Mouse (Mus musculus): ENCODE measurements around the gene Eci1. TPM values are rescaled to one million over a fixed set of nuclear protein-coding genes. Genes with fewer than 3 reads are reported as not detected.

Gene Eci1
- polyA plus RNA-seq, 1 experiment: 46.4 TPM

DNA sequence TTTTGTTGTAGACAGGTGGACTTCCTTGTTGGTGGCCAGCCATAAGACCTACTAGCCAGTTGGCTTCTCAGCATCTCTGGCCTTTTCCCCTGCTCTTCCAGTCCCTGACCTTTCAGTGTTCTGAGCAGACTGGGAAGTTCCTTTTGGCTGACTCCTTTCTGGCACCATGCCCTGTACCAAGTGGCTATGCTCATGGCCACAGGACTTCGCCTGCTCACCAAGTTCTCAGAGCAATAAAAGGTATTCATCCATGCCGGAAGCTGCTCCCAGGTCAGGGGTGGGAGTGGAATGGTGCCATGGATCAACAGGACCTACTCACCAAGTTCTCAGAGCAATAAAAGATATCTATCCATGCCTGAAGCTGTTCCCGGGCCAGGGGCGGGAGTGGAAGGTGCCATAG, 46.1 kb downstream of the Eci1 start:
- H3K9me3 ChIP-seq (replicated peaks; ENCODE audit: control insufficient read depth, insufficient read depth, low read length, poor library complexity, severe bottlenecking): no peaks in the 10 kb centered on the region
- H3K4me1 ChIP-seq (ENCODE audit: control insufficient read depth, insufficient read depth, low read length): peaks cover 1% of the 10 kb centered on the region
- no peak overlapping the region for H3K27ac ChIP-seq (ENCODE audit: insufficient read depth, low read length)
- H3K9ac ChIP-seq (ENCODE audit: low read depth, poor library complexity, severe bottlenecking): no peak overlapping the region
- H3K36me3 ChIP-seq (ENCODE audit: control insufficient read depth, insufficient read depth, low read length, poor library complexity, severe bottlenecking): peaks cover 5% of the 10 kb centered on the region; the same call in 1 of the 2 replicates
- TF ChIP-seq CTCF (IDR thresholded peaks at IDR 0.05; ENCODE audit: low read depth, low read length) (no peak), POLR2A (IDR thresholded peaks at IDR 0.05; ENCODE audit: insufficient read depth, low read length) (no peak), EP300 (IDR thresholded peaks at IDR 0.05; ENCODE audit: insufficient read depth, low read depth, low read length) (no peak)
- no peak overlapping the region for H3K4me3 ChIP-seq (ENCODE audit: low read depth, low read length)
- no peaks in the 10 kb centered on the region for H3K27me3 ChIP-seq (ENCODE audit: control insufficient read depth, insufficient read depth, low read length, poor library complexity, severe bottlenecking)

DNA sequence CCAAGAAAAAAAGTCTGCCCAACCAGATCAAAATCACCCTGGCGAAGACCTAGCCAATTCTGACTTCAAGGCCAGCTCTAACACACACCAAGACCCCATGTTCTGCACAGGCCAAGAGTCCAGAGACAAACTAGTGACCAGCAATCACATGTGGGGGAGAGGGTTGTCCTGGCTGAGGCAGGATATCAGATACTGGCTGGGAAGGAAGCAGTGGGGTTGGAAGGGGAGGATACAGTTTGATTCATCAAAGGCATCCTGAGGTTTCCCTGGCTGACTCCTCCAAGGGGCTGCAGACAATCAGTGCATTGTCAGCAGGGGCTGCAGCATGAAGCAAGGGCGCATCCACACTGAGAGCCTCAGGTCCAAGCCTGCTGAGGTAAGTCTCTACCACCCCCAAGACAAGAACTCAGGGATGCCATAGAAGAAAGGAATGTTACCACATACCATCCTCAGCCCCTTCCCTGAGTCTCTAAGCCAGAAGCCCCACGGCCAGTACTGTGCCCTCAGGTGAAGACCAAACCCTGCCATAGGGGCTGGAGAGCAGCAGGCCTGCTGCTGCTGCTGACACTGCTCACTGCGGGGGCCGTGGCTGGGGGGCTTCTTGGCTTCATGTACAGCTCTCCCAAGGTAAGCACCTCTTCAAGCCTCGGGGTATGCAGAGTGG, 47.3 kb downstream of the Eci1 start, which contains the start of gene Bricd5:
Bricd5 (plus strand) TSS at position 273 of the 664 bp plus-strand sequence.
- peaks cover 5% of the 10 kb centered on the region; the same call in 1 of the 2 replicates for H3K36me3 ChIP-seq (ENCODE audit: control insufficient read depth, insufficient read depth, low read length, poor library complexity, severe bottlenecking)
- H3K9me3 ChIP-seq (replicated peaks; ENCODE audit: control insufficient read depth, insufficient read depth, low read length, poor library complexity, severe bottlenecking): no peaks in the 10 kb centered on the region
- peaks cover 1% of the 10 kb centered on the region for H3K4me1 ChIP-seq (ENCODE audit: control insufficient read depth, insufficient read depth, low read length)
- TF ChIP-seq EP300 (IDR thresholded peaks at IDR 0.05; ENCODE audit: insufficient read depth, low read depth, low read length) (no peak), CTCF (IDR thresholded peaks at IDR 0.05; ENCODE audit: low read depth, low read length) (no peak), POLR2A (IDR thresholded peaks at IDR 0.05; ENCODE audit: insufficient read depth, low read length) (no peak)
- no peak within 1 kb of the TSS for H3K27ac ChIP-seq (ENCODE audit: insufficient read depth, low read length)
- H3K27me3 ChIP-seq (ENCODE audit: control insufficient read depth, insufficient read depth, low read length, poor library complexity, severe bottlenecking): no peaks in the 10 kb centered on the region
- no peak within 1 kb of the TSS for H3K4me3 ChIP-seq (ENCODE audit: low read depth, low read length)
- no peak within 1 kb of the TSS for H3K9ac ChIP-seq (ENCODE audit: low read depth, poor library complexity, severe bottlenecking)

DNA sequence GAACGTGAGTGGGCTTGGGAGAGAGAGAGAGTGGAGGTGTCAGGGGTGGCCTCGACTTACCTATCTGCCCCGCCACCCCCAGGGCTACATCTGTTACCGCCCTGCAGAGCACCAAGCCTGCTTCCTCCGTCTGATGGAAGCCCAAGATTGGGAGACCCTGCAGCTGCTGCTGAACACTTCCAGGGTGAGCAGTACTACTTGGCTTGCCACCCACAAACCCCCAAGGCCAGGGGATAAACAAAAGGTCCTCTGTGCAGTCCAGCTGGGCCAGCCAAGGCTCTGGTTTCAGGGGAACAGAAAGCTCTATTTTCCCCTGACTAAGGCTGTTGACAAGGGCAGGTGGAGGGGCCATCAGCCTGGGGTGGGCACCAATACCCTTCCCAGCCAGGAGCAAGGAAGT, 48.1 kb downstream of the Eci1 start:
- Histone ChIP-seq H3K9ac (ENCODE audit: low read depth, poor library complexity, severe bottlenecking) (no peak overlapping the region), H3K4me3 (ENCODE audit: low read depth, low read length) (no peak overlapping the region), H3K9me3 (replicated peaks; ENCODE audit: control insufficient read depth, insufficient read depth, low read length, poor library complexity, severe bottlenecking) (no peaks in the 10 kb centered on the region), H3K4me1 (ENCODE audit: control insufficient read depth, insufficient read depth, low read length) (peaks cover 1% of the 10 kb centered on the region), H3K36me3 (ENCODE audit: control insufficient read depth, insufficient read depth, low read length, poor library complexity, severe bottlenecking) (peaks cover 5% of the 10 kb centered on the region; the same call in 1 of the 2 replicates), H3K27ac (ENCODE audit: insufficient read depth, low read length) (no peak overlapping the region), H3K27me3 (ENCODE audit: control insufficient read depth, insufficient read depth, low read length, poor library complexity, severe bottlenecking) (no peaks in the 10 kb centered on the region)
- TF ChIP-seq EP300 (IDR thresholded peaks at IDR 0.05; ENCODE audit: insufficient read depth, low read depth, low read length): no peak
- no peak for TF ChIP-seq CTCF (IDR thresholded peaks at IDR 0.05; ENCODE audit: low read depth, low read length)
- TF ChIP-seq POLR2A (IDR thresholded peaks at IDR 0.05; ENCODE audit: insufficient read depth, low read length): no peak

DNA sequence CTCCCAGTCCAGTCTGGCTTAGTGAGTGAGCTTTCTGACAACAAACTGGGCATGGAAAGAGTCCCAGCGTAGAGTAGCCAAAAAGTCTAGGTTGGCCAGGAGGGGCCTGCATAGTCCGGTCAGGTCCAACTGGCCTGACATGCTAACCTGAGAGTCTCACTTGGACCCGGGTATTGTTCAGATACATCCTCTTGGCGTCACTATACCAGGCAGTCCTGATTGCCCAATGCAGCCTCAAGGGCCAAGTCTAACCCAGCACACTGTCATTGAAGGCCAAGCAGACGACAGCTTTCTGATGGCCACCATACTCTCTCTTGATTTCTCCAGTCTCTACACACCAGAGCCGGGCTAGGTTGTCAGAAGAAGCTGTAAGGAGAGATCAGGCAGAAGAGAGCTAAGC, 49.1 kb downstream of the Eci1 start:
- no peak overlapping the region for H3K27ac ChIP-seq (ENCODE audit: insufficient read depth, low read length)
- no peak overlapping the region for H3K9ac ChIP-seq (ENCODE audit: low read depth, poor library complexity, severe bottlenecking)
- no peaks in the 10 kb centered on the region for H3K9me3 ChIP-seq (replicated peaks; ENCODE audit: control insufficient read depth, insufficient read depth, low read length, poor library complexity, severe bottlenecking)
- TF ChIP-seq CTCF (IDR thresholded peaks at IDR 0.05; ENCODE audit: low read depth, low read length): no peak
- no peak for TF ChIP-seq EP300 (IDR thresholded peaks at IDR 0.05; ENCODE audit: insufficient read depth, low read depth, low read length)
- TF ChIP-seq POLR2A (IDR thresholded peaks at IDR 0.05; ENCODE audit: insufficient read depth, low read length): no peak
- H3K4me3 ChIP-seq (ENCODE audit: low read depth, low read length): no peak overlapping the region
- peaks cover 5% of the 10 kb centered on the region; the same call in 1 of the 2 replicates for H3K36me3 ChIP-seq (ENCODE audit: control insufficient read depth, insufficient read depth, low read length, poor library complexity, severe bottlenecking)
- H3K27me3 ChIP-seq (ENCODE audit: control insufficient read depth, insufficient read depth, low read length, poor library complexity, severe bottlenecking): no peaks in the 10 kb centered on the region
- H3K4me1 ChIP-seq (ENCODE audit: control insufficient read depth, insufficient read depth, low read length): peaks cover 3% of the 10 kb centered on the region

DNA sequence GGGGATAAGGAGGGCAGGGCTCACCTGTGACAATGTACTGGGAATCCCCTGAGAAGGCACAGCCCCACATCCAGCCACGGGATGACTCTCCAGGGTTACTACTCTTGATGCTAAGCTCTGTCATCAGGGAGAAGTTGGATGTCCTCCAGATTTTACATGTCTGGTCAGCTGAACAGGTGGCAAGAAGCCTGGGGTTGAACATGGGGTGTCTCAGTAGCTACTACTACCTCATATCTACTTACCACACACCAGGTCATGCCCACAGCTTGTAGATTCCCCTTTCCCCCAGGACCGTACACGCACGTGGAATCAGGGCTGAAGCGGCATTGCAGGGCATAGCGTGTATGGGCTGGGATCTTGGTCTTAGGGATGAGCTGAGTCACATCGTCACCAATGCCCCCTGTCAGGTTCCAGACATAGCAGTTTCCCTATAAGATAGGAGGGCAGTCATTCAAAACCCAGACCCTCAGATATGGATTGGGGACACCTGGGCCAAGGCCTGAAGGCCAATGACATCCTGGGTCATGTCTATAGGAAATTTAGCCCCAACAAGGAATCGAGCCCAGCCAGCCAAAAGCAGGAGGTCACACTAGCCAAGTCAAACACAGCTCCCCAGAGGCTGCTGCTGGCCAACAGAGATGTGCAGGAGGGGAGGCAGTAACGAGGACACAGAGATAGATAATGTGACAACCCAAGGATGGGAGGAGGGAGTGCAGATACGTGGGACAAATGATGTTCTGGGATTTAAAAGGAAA, 49.8 kb downstream of the Eci1 start:
- no peak overlapping the region for H3K27ac ChIP-seq (ENCODE audit: insufficient read depth, low read length)
- H3K36me3 ChIP-seq (ENCODE audit: control insufficient read depth, insufficient read depth, low read length, poor library complexity, severe bottlenecking): peaks cover 5% of the 10 kb centered on the region; the same call in 1 of the 2 replicates
- no peaks in the 10 kb centered on the region for H3K27me3 ChIP-seq (ENCODE audit: control insufficient read depth, insufficient read depth, low read length, poor library complexity, severe bottlenecking)
- no peaks in the 10 kb centered on the region for H3K9me3 ChIP-seq (replicated peaks; ENCODE audit: control insufficient read depth, insufficient read depth, low read length, poor library complexity, severe bottlenecking)
- H3K4me1 ChIP-seq (ENCODE audit: control insufficient read depth, insufficient read depth, low read length): peaks cover 3% of the 10 kb centered on the region
- H3K9ac ChIP-seq (ENCODE audit: low read depth, poor library complexity, severe bottlenecking): no peak overlapping the region
- TF ChIP-seq EP300 (IDR thresholded peaks at IDR 0.05; ENCODE audit: insufficient read depth, low read depth, low read length) (no peak), POLR2A (IDR thresholded peaks at IDR 0.05; ENCODE audit: insufficient read depth, low read length) (no peak)
- no peak overlapping the region for H3K4me3 ChIP-seq (ENCODE audit: low read depth, low read length)
